Mouse (Mus musculus) regulatory T cell (primary cell): ENCODE data around the gene Kmt2b.

Source experiments
- in situ Hi-C: fragments of 300-600 bp; cut with MboI, MseI; formaldehyde crosslinking; loops from one replicate; pipeline ENCODE4 v1.15.1; 2025; ENCODE audit warnings: high pct_unique_total_duplicates

Kmt2b gene

DNA sequence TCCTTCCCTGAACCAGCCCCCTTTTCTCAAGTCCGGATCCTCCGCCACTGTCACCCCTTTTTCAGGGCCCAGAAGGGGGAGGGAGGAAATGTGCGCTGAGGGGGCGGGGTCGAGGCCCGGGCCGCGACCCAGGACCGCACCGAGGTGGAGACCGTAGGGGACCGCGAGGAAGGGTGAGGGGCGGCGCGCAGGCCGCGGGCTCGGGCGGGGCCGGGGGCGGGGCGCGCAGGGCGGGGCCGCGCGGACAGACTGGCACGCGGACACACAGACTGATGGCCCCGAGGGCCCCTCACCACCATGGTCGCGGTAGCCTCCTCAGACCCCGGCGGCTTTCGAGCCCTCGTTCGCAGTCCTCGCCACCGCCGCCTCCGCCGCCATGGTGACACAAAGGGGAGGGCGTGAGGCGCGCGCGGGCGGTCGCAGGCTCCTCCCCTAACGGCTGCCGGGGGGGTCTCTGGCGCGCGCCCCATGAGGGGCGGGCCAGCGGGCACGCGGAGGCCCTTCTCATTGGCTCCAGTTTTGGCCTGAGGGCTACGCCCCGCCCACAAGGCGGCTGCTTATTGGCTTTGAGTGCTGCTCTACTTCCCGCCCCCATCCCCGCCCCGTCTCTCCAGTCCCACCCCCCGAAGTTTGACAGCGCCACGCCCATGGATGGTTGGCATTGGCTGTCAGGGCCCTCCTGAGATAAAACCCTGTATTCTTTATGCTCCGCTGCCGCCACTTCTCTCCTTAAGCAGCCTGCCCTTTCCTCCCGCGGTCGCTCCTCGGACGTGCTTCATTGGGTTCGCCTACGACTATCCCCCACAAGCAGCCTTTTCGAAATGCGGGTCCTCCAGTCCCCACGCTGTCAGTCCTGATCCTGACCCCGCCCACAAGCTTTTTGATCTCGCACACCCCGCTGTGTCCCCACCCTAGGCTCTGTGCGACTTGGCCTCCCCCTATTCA lies 53.6 kb downstream of the Kmt2b start, which contains the start of gene Arhgap33:
Gene Arhgap33, minus strand, starts transcription at position 428 of the 945 bp plus-strand sequence.
- in situ Hi-C loops, result no loop called here

DNA sequence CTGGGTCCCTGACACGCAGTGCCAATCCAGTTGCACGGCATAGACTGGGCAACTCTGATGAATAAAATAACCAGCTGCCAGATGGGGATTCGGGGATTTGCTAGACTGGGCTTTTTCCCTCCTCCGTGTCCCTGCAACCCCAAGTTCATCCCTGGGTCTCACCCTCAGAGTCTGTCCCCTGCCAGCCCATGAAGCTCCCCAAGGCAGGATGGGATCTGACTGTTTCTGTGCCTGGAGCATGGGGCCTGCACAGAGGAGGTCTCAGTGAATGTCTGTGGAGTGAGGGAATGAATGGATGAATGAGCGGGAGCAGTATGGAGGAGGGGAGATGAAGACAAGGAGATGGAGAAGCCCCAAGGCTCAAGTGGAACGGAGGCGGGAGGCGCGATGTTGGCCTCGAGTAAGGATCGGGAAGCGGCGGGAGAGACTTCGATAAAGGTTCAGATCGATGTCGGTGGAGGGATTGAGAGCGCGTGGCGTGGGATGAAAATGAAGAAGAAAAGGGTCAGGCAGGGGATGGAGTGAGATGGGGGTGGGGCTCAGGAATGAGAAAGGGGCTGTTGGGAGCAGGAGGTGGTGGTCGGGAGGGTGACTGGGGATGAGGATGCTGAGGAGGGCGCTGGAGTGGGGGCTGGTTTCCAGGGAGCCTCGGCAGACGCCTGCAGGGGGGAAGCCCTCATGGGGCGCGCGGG lies 54.4 kb downstream of the Kmt2b start:
- in situ Hi-C loops, result no loop called here

DNA sequence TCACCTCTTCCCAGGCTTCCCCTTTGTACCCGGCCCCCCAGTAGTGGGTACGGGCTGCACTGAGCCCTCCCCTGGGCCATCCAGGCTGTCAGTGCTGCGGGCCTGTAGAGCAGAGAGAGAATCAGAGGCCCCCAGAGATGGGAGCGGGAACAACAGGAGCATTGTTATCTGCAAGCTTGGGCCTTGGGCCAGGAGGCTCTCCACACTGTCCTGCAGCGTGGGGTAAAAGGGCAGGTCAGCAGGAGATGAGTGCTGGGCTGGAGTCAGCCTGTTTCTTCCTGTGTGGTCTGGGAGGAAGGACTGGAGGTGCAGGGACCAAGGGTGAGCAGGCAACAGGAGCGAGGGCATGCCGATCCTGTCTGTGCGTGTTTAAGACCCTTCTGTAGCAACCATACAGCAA lies 55.6 kb downstream of the Kmt2b start:
- in situ Hi-C loops, result no loop called here

DNA sequence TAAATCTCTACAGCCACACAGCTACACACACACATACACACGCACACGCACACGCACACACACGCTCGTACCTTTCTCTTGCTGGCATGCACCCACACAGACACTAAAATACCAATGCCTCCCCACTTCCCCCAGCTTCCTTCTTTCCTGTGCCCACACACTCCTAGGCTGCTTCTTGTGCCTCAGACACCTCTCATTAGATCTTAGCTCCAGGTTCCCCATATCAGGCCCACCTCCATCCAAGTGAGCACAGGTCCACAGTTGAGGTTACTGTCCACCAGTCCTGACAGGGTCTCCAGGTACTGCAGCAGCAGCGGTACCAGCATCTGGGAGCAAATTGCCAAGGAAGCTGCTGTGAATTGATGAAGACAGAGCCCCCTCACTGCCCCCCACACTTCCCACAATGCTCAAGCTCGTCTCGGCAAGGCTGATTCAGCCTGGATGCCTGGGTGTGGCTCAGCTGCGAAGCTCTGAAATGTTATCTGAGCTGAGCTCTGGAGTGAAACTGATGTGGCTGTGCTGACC lies 57.2 kb downstream of the Kmt2b start:
- in situ Hi-C loops, result no loop called here

DNA sequence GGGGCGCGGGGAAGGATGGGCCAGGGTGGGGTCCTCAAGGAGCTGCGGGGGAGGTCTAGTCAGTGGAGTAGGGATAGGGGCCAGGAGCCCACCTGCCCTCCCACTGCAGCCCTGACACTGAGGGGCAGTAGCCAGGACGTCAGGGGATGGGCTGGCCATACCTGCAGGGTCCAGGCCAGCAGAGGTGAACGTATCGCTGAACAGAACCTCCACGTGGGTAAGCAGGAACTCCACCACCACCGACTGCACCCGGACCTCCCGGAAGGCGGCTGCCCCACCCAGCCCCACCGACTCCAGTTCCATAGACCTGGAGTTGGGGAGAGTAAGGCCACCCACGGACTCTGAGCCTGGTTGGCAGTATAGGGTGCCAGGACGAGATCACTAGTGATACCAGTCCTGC lies 61.5 kb downstream of the Kmt2b start:
- in situ Hi-C loops, result no loop called here

DNA sequence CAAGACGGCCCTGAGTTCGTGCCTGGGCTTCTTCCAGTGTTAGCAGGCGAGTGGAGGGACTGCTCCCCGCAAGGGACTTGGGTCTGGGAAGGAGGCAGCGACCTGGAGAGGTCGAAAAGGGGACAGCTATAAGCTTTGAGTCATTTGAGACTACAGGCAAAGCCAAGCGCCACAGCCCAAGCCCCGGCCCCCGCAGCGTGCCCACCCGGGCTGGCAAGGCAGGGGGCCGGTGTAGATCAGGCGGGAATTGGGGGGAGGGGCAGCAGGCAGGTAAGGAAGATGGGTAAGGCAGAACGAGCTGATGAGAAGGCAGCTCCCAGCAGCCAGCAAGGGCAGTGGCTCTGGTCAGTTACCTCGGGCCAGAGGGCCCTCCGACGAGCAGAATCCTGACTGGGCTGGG lies 62.1 kb downstream of the Kmt2b start:
- in situ Hi-C loops, result no loop called here

DNA sequence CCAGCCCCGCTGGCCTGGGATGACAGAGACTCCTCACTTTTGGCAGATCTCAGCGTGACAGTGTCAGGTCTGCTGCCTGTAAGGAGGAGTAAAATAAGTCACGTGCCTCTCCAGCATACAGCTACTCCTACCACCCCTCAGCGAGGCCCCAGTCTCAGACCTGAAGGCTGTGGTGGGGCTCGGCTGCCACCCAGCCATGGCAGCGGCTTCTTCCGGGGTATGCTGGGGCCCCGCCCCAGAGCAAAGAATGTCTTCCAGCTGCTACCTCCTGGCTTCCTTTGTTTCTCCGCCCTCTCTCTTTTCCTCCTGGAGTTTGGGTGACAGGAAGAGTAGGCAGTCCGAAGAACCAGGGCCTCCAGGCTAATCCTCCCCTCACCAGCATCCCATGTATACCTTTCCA lies 62.6 kb downstream of the Kmt2b start:
- in situ Hi-C loops, result no loop called here

DNA sequence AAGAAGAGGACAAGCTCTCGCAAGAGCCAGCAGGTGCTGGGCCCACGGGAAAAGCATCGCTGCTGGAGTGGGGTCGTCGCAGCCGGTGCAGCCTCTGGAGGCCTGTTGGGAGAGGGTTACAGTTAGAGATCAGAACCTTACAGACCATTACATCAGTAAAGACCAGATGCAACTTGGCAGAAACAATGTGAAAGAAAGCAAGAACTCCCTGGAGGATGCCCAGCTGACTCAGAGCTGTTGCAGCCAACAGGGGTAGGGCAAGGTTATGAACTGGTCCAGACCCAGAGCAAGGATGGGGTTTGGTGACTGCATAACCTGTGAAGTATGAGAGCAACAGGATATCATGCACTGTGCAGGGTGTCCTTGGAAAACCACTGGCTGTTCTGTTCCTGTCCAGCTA lies 64.0 kb downstream of the Kmt2b start:
- in situ Hi-C loops, result no loop called here

DNA sequence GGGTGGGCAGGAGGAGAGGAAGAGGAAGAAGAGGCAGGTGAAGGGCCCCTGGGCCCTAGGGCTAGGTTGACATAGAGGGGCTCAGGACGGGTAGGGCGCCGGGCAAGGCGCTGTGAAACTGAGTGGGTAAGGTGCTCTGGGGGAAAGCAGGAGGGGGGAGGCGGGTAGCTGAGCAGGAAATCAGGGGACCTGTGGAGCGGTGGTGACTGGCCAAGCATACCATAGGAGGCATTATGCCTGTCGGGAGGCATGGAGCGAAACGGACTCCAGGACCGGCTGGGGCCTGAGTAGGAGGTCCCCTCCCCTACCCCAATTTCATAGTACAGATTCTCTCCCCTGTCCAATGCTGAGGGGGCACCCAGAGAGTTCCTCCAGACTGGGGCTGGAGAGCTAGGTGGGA lies 65.7 kb downstream of the Kmt2b start:
- in situ Hi-C loops, result no loop called here

DNA sequence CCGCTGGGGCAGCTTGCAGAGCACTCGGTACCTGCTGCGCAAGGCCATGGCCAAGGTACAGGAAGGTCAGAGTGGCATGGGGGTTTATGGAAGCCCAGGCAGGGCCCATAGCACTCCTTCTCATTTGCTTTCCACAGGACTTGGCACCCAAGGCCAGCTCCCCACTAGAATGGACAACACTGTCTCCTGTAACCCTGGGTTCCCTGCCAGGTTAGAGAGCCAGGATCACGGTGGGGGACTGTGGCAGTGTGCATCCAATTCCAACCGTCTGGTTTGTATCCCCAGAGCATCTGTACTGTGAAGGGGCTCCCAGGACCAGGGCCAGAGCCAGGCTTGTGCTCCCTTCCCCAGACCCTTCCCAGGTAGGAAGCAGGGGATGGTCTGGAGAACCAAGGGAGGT lies 67.7 kb downstream of the Kmt2b start:
- in situ Hi-C loops, result no loop called here

DNA sequence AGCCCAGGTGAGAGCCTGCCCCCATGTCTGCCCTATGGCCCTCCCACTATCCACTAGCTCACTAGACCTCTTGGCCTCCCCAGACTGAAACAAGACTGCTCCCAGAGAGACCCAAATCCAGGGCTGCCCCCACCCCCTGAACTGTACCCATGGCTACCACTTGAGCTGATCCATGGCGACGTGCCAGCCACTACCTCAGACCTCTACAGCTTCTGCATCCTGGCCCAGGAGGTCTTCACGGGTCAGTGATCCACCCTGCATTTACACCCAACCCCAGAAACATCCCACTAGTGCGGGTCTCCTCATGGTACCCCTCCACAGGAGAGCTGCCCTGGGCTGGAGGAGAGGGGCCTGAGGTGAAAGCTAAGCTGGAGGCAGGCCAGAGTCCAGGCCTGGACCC lies 68.1 kb downstream of the Kmt2b start:
- in situ Hi-C loops, result no loop called here
